Mouse (Mus musculus): ENCODE data around the gene Pot1b. TPM values are rescaled to one million over a fixed set of nuclear protein-coding genes. Genes with fewer than 3 reads are reported as not detected.

Pot1b gene
- polyA plus RNA-seq (2015; fragmentation: Nextera tagmentation; extraction: Ambion mirVana): 7.7 and 7.9 TPM in 2 replicates

- ATAC-seq (replicated peaks): peak; percentile 99
- WGBS: under 1% methylated on average over 36 of the region's 37 CpGs
- Histone ChIP-seq H3K4me3 (peak within 1 kb of the TSS; percentile 75), H3K36me3 (replicated peaks) (no peaks in the 10 kb centered on the region), H3K27ac (peak within 1 kb of the TSS; percentile 61; the same call in 1 of the 2 replicates), H3K4me1 (peaks cover 3% of the 10 kb centered on the region; the same call in 1 of the 2 replicates), H3K4me2 (peak within 1 kb of the TSS; percentile 85), H3K9ac (peak within 1 kb of the TSS; percentile 44), H3K9me3 (no peaks in the 10 kb centered on the region), H3K27me3 (replicated peaks) (no peaks in the 10 kb centered on the region)
Measured at GRCm38 (mm10) chr17:55711984-55712811, at the start of gene Pot1b. Gene Pot1b (minus strand): TSS chr17:55712628.

GRCm38 (mm10) chr17:55751170-55751569, 38.7 kb upstream of the Pot1b start:
- Histone ChIP-seq H3K27me3 (replicated peaks) (no peaks in the 10 kb centered on the region), H3K27ac (no peak overlapping the region), H3K4me2 (no peak overlapping the region), H3K4me3 (no peak overlapping the region), H3K36me3 (replicated peaks) (no peaks in the 10 kb centered on the region), H3K9ac (no peak overlapping the region), H3K9me3 (no peaks in the 10 kb centered on the region), H3K4me1 (no peaks in the 10 kb centered on the region)
- 75% methylated on average over 2 of the region's 2 CpGs for WGBS
- no peak for ATAC-seq (replicated peaks)

- WGBS: 75% methylated on average over 2 of the region's 2 CpGs
- Histone ChIP-seq H3K4me2 (no peak within 1 kb of the TSS), H3K27ac (no peak within 1 kb of the TSS), H3K9ac (no peak within 1 kb of the TSS), H3K4me1 (no peaks in the 10 kb centered on the region), H3K4me3 (no peak within 1 kb of the TSS), H3K9me3 (no peaks in the 10 kb centered on the region), H3K27me3 (replicated peaks) (no peaks in the 10 kb centered on the region), H3K36me3 (replicated peaks) (no peaks in the 10 kb centered on the region)
- ATAC-seq (replicated peaks): no peak
Measured at GRCm38 (mm10) chr17:55749786-55750185, 37.4 kb upstream of the Pot1b start, which contains the start of gene Adgre4. Gene Adgre4 (plus strand): TSS chr17:55749984.

- Histone ChIP-seq H3K27ac (no peak overlapping the region), H3K4me1 (no peaks in the 10 kb centered on the region), H3K9ac (no peak overlapping the region), H3K4me2 (no peak overlapping the region), H3K4me3 (no peak overlapping the region), H3K36me3 (replicated peaks) (no peaks in the 10 kb centered on the region), H3K27me3 (replicated peaks) (no peaks in the 10 kb centered on the region), H3K9me3 (no peaks in the 10 kb centered on the region)
- 80% methylated on average over 1 of the region's 1 CpGs for WGBS
- no peak for ATAC-seq (replicated peaks)
Measured at GRCm38 (mm10) chr17:55736675-55737074, 24.2 kb upstream of the Pot1b start.

- no peaks in the 10 kb centered on the region for H3K9me3 ChIP-seq
- H3K4me3 ChIP-seq: no peak overlapping the region
- H3K4me2 ChIP-seq: no peak overlapping the region
- H3K36me3 ChIP-seq (replicated peaks): no peaks in the 10 kb centered on the region
- ATAC-seq (replicated peaks): no peak
- H3K4me1 ChIP-seq: no peaks in the 10 kb centered on the region
- H3K27ac ChIP-seq: no peak overlapping the region
- WGBS: 80% methylated on average over 2 of the region's 2 CpGs
- no peak overlapping the region for H3K9ac ChIP-seq
- no peaks in the 10 kb centered on the region for H3K27me3 ChIP-seq (replicated peaks)
Measured at GRCm38 (mm10) chr17:55726193-55726592, 13.8 kb upstream of the Pot1b start.

- no peak overlapping the region for H3K4me3 ChIP-seq
- no peaks in the 10 kb centered on the region for H3K4me1 ChIP-seq
- no peaks in the 10 kb centered on the region for H3K36me3 ChIP-seq (replicated peaks)
- 78% methylated on average over 2 of the region's 2 CpGs for WGBS
- no peak for ATAC-seq (replicated peaks)
- H3K4me2 ChIP-seq: no peak overlapping the region
- H3K27me3 ChIP-seq (replicated peaks): no peaks in the 10 kb centered on the region
- no peak overlapping the region for H3K27ac ChIP-seq
- H3K9ac ChIP-seq: no peak overlapping the region
- H3K9me3 ChIP-seq: no peaks in the 10 kb centered on the region
Measured at GRCm38 (mm10) chr17:55722250-55722649, 9.8 kb upstream of the Pot1b start.

GRCm38 (mm10) chr17:55721270-55721669, 8.8 kb upstream of the Pot1b start:
- ATAC-seq (replicated peaks): no peak

GRCm38 (mm10) chr17:55702865-55703264, 9.6 kb downstream of the Pot1b start:
- H3K36me3 ChIP-seq (replicated peaks): peaks cover 6% of the 10 kb centered on the region; the same call in 1 of the 2 replicates
- no peak overlapping the region for H3K27ac ChIP-seq
- H3K4me1 ChIP-seq: no peaks in the 10 kb centered on the region
- WGBS: 72% methylated on average over 5 of the region's 5 CpGs
- H3K27me3 ChIP-seq (replicated peaks): no peaks in the 10 kb centered on the region
- no peak overlapping the region for H3K4me2 ChIP-seq
- H3K4me3 ChIP-seq: no peak overlapping the region
- H3K9me3 ChIP-seq: no peaks in the 10 kb centered on the region
- H3K9ac ChIP-seq: no peak overlapping the region
- peak; percentile 65; the same call in 1 of the 2 replicates for ATAC-seq (replicated peaks)

More at GRCm38 (mm10) chr17:55721270-55721669, 8.8 kb upstream of the Pot1b start:
- Histone ChIP-seq H3K4me2 (no peak overlapping the region), H3K4me1 (no peaks in the 10 kb centered on the region), H3K27ac (no peak overlapping the region), H3K27me3 (replicated peaks) (no peaks in the 10 kb centered on the region), H3K36me3 (replicated peaks) (no peaks in the 10 kb centered on the region), H3K9me3 (no peaks in the 10 kb centered on the region), H3K9ac (no peak overlapping the region), H3K4me3 (no peak overlapping the region)
- WGBS: 68% methylated on average over 1 of the region's 1 CpGs

GRCm38 (mm10) chr17:55702161-55702820, 10.1 kb downstream of the Pot1b start:
- peaks cover 6% of the 10 kb centered on the region; the same call in 1 of the 2 replicates for H3K36me3 ChIP-seq (replicated peaks)
- no peaks in the 10 kb centered on the region for H3K4me1 ChIP-seq
- H3K4me2 ChIP-seq: no peak overlapping the region
- H3K27me3 ChIP-seq (replicated peaks): no peaks in the 10 kb centered on the region
- H3K27ac ChIP-seq: no peak overlapping the region
- no peaks in the 10 kb centered on the region for H3K9me3 ChIP-seq
- WGBS: 65% methylated on average over 3 of the region's 3 CpGs
- ATAC-seq (replicated peaks): peak; percentile 83
- H3K4me3 ChIP-seq: no peak overlapping the region
- H3K9ac ChIP-seq: no peak overlapping the region

GRCm38 (mm10) chr17:55699388-55699787, 13.0 kb downstream of the Pot1b start:
- H3K4me3 ChIP-seq: no peak overlapping the region
- no peak for ATAC-seq (replicated peaks)
- H3K36me3 ChIP-seq (replicated peaks): peaks cover 13% of the 10 kb centered on the region; the same call in 1 of the 2 replicates
- 96% methylated on average over 2 of the region's 2 CpGs for WGBS
- no peak overlapping the region for H3K27ac ChIP-seq
- no peaks in the 10 kb centered on the region for H3K27me3 ChIP-seq (replicated peaks)
- H3K4me2 ChIP-seq: no peak overlapping the region
- no peaks in the 10 kb centered on the region for H3K4me1 ChIP-seq
- H3K9me3 ChIP-seq: no peaks in the 10 kb centered on the region
- H3K9ac ChIP-seq: no peak overlapping the region

- 91% methylated on average over 2 of the region's 2 CpGs for WGBS
- H3K27me3 ChIP-seq (replicated peaks): no peaks in the 10 kb centered on the region
- H3K4me3 ChIP-seq: no peak overlapping the region
- no peak overlapping the region for H3K9ac ChIP-seq
- peaks cover 9% of the 10 kb centered on the region; the same call in 1 of the 2 replicates for H3K36me3 ChIP-seq (replicated peaks)
- no peaks in the 10 kb centered on the region for H3K4me1 ChIP-seq
- no peak overlapping the region for H3K27ac ChIP-seq
- H3K4me2 ChIP-seq: no peak overlapping the region
- ATAC-seq (replicated peaks): no peak
- H3K9me3 ChIP-seq: no peaks in the 10 kb centered on the region
Measured at GRCm38 (mm10) chr17:55661099-55661498, 51.3 kb downstream of the Pot1b start.

GRCm38 (mm10) chr17:55625092-55625491, 87.3 kb downstream of the Pot1b start, which contains the start of gene Vmn2r118:
Gene Vmn2r118 (minus strand): TSS chr17:55625192.
- WGBS: 84% methylated on average over 3 of the region's 3 CpGs
- Histone ChIP-seq H3K9me3 (no peaks in the 10 kb centered on the region), H3K27ac (no peak within 1 kb of the TSS), H3K9ac (no peak within 1 kb of the TSS), H3K27me3 (replicated peaks) (no peaks in the 10 kb centered on the region), H3K4me1 (no peaks in the 10 kb centered on the region), H3K4me2 (no peak within 1 kb of the TSS), H3K36me3 (replicated peaks) (no peaks in the 10 kb centered on the region), H3K4me3 (no peak within 1 kb of the TSS)
- no peak for ATAC-seq (replicated peaks)

Data from midbrain, embryonic 15.5 days (tissue).